Comparison of ENCODE assay signal across 8 mouse cellular contexts in the genomic region with DNA sequence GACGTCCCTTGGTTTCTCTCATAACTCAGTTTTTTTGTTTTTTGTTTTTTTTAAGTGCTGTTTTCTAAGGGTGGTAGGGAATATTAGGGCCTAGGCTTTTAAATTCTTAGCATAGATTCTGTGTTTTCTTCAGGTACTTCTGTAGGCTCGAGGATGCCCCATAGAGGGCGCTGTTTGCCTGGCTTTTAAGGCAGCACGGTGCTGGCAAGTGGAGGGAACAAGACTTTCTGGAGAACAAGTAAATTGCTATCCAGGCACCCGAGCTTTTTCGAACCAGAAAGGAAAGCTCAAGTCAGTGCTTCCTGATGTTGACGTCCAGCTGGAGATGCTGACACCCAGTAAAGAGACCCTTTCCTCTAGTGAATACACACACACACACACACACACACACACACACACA. TPM values are rescaled to one million over a fixed set of nuclear protein-coding genes. Genes with fewer than 3 reads are reported as not detected.
DNase-seq lines count a peak whose midpoint lies in the region; ATAC-seq and TF ChIP-seq lines count a peak whose summit lies in the region.

No protein-coding gene starts in this region.

- 0 out of 2 replicates have a peak, but pooled peaks have one; percentile 22 for ATAC-seq in G1E (ENCODE audit: extremely low read depth, insufficient number of reproducible peaks, low FRiP score, poor library complexity, severe bottlenecking)
- peak; percentile 68; the same call in 1 of the 2 replicates for ATAC-seq in forebrain, embryonic 13.5 days
- ATAC-seq in hematopoietic stem cell, adult 5-6 weeks (replicated peaks in 1 of 2; ENCODE audit: insufficient read depth in 1 of 2, low FRiP score in 2 of 2, low TSS enrichment in 1 of 2, low read depth in 1 of 2, poor library complexity in 2 of 2, severe bottlenecking in 2 of 2): peak; percentile 49 to 76; a peak in 3 of 4 replicates

- H3K9me3 ChIP-seq in G1E (replicated peaks): peaks cover 38% of the 10 kb centered on the region
- H3K9me3 ChIP-seq in forebrain, embryonic 13.5 days (replicated peaks): no peaks in the 10 kb centered on the region

- no peaks in the 10 kb centered on the region for H3K4me1 ChIP-seq in G1E (ENCODE audit: insufficient read depth, low read depth, low read length)
- peaks cover 28% of the 10 kb centered on the region for H3K4me1 ChIP-seq in forebrain, embryonic 13.5 days

- no peaks in the 10 kb centered on the region for H3K36me3 ChIP-seq in G1E (replicated peaks)
- no peaks in the 10 kb centered on the region for H3K36me3 ChIP-seq in forebrain, embryonic 13.5 days (ENCODE audit: poor library complexity, severe bottlenecking)

- no peak overlapping the region for H3K4me3 ChIP-seq in G1E (ENCODE audit: low read depth, low read length)
- H3K4me3 ChIP-seq in forebrain, embryonic 13.5 days: no peak overlapping the region

- DNase-seq in G1E (ENCODE audit: low spot score): no peak
- DNase-seq in brain, adult 2 months (ENCODE audit: low read depth, low spot score): peak; percentile 91
- peak; percentile 71 for DNase-seq in layer of hippocampus, adult 9-10 months (ENCODE audit: low spot score)
- DNase-seq in lung, postnatal 14 days: peak; percentile 92
- peak; percentile 84 to 90 for DNase-seq in right cerebral cortex, postnatal 10 days (ENCODE audit: low spot score in 2 of 2)
- peak; percentile 88 for DNase-seq in urinary bladder, postnatal 14 days (ENCODE audit: low spot score)

- 0 out of 2 replicates have a peak, but pooled peaks have one; percentile 22 for TF ChIP-seq CTCF in G1E (IDR thresholded peaks at IDR 0.05; ENCODE audit: low read depth, low read length)

- peaks cover 3% of the 10 kb centered on the region; the same call in 1 of the 2 replicates for H3K27me3 ChIP-seq in G1E (ENCODE audit: insufficient read depth, low read length)
- H3K27me3 ChIP-seq in forebrain, embryonic 13.5 days: peaks cover 98% of the 10 kb centered on the region

- no peak overlapping the region for H3K9ac ChIP-seq in forebrain, embryonic 13.5 days

- no peak overlapping the region for H3K27ac ChIP-seq in forebrain, embryonic 13.5 days

- H3K4me2 ChIP-seq in forebrain, embryonic 13.5 days: no peak overlapping the region

- under 1% methylated on average over 7 of the region's 7 CpGs for WGBS in forebrain, embryonic 13.5 days

RNA-seq across cellular contexts. Expression of a gene that starts 2.7 kb away (rescaled TPM):
- total RNA-seq in G1E (2014; fragmentation: Nextera tagmentation) (not detected in 2 replicates), G1E (2017) (not detected in 2 replicates)
- polyA plus RNA-seq in G1E (2012): not detected in 2 replicates
- 0.31 and 0.56 TPM in 2 replicates for polyA plus RNA-seq in forebrain, embryonic 13.5 days (2015; fragmentation: Nextera tagmentation; extraction: Ambion mirVana)
- total RNA-seq in hematopoietic stem cell, adult 5-6 weeks (2017): not detected in 2 replicates

RNA-seq across cellular contexts. Expression of a gene that starts 8.6 kb away (rescaled TPM):
- total RNA-seq in G1E (2014; fragmentation: Nextera tagmentation) (0.34 and 1.1 TPM in 2 replicates), G1E (2017) (0.44 and 0.99 TPM in 2 replicates)
- polyA plus RNA-seq in G1E (2012): 3.9 and 4.8 TPM in 2 replicates
- 0.44 and 0.99 TPM in 2 replicates for polyA plus RNA-seq in forebrain, embryonic 13.5 days (2015; fragmentation: Nextera tagmentation; extraction: Ambion mirVana)
- total RNA-seq in hematopoietic stem cell, adult 5-6 weeks (2017): not detected in 2 replicates

RNA-seq across cellular contexts. Expression of a gene that starts 20.0 kb away (rescaled TPM):
- total RNA-seq in G1E (2014; fragmentation: Nextera tagmentation) (186 and 191 TPM in 2 replicates), G1E (2017) (131 and 138 TPM in 2 replicates)
- polyA plus RNA-seq in G1E (2012): 49.0 and 57.3 TPM in 2 replicates
- polyA plus RNA-seq in forebrain, embryonic 13.5 days (2015; fragmentation: Nextera tagmentation; extraction: Ambion mirVana): 240 and 247 TPM in 2 replicates
- total RNA-seq in hematopoietic stem cell, adult 5-6 weeks (2017): 65.0 and 78.4 TPM in 2 replicates
